8 mouse cellular contexts compared by ENCODE assay signal in genomic region chr11:104318940-104319781, GRCm38 (mm10).
DNase-seq lines count a peak whose midpoint lies in the region; ATAC-seq and TF ChIP-seq lines count a peak whose summit lies in the region.

No protein-coding gene starts in this region.

- H3K4me2 ChIP-seq in hindbrain, embryonic 11.5 days (replicated peaks; ENCODE audit: low read depth, low read length), result peak overlapping the region; percentile 55
- peak overlapping the region; percentile 67 for H3K4me2 ChIP-seq in liver, embryonic 16.5 days (ENCODE audit: low read depth, low read length)
- H3K4me2 ChIP-seq in neural tube, embryonic 11.5 days (ENCODE audit: low read depth), result peak overlapping the region; percentile 71

- WGBS in hindbrain, embryonic 11.5 days, result 1% methylated on average over 24 of the region's 24 CpGs
- WGBS in liver, embryonic 16.5 days (ENCODE audit: insufficient replicate concordance), result 2% methylated on average over 24 of the region's 24 CpGs
- WGBS in neural tube, embryonic 11.5 days, result under 1% methylated on average over 24 of the region's 24 CpGs

- no peak for TF ChIP-seq POLR2A in bone marrow macrophage, adult 2 months (IDR thresholded peaks at IDR 0.05; ENCODE audit: borderline replicate concordance, low read depth, low read length)

- peak overlapping the region; percentile 27 for H3K27ac ChIP-seq in bone marrow macrophage, adult 2 months (ENCODE audit: insufficient read depth, low read depth, low read length)
- no peak overlapping the region for H3K27ac ChIP-seq in hindbrain, embryonic 11.5 days (ENCODE audit: low read depth, low read length)
- H3K27ac ChIP-seq in liver, embryonic 16.5 days (ENCODE audit: low read length), result no peak overlapping the region
- H3K27ac ChIP-seq in neural tube, embryonic 11.5 days (ENCODE audit: low read depth, low read length), result 0 out of 2 replicates have a peak overlapping the region, but pooled peaks have one; percentile 27

- H3K36me3 ChIP-seq in erythroblast, embryonic 14.5 days (ENCODE audit: control insufficient read depth), result no peaks in the 10 kb centered on the region
- H3K36me3 ChIP-seq in hindbrain, embryonic 11.5 days (ENCODE audit: control insufficient read depth, insufficient read depth, low read length), result no peaks in the 10 kb centered on the region
- H3K36me3 ChIP-seq in liver, embryonic 16.5 days (ENCODE audit: control insufficient read depth, insufficient read depth), result no peaks in the 10 kb centered on the region
- no peaks in the 10 kb centered on the region for H3K36me3 ChIP-seq in neural tube, embryonic 11.5 days (ENCODE audit: control insufficient read depth, insufficient read depth, low read length)

- H3K4me3 ChIP-seq in bone marrow macrophage, adult 2 months (ENCODE audit: insufficient read depth, low read length), result peak overlapping the region; percentile 55
- H3K4me3 ChIP-seq in erythroblast, embryonic 14.5 days (replicated peaks), result peak overlapping the region; percentile 38
- peak overlapping the region; percentile 20 for H3K4me3 ChIP-seq in hindbrain, embryonic 11.5 days (ENCODE audit: low read depth, low read length)
- peak overlapping the region; percentile 45 for H3K4me3 ChIP-seq in liver, embryonic 16.5 days (ENCODE audit: low read depth, low read length)
- H3K4me3 ChIP-seq in neural tube, embryonic 11.5 days (ENCODE audit: low read depth, low read length), result peak overlapping the region; percentile 35

- H3K4me1 ChIP-seq in bone marrow macrophage, adult 2 months (ENCODE audit: control insufficient read depth, insufficient read depth, low read length), result peaks cover 21% of the 10 kb centered on the region
- peaks cover 30% of the 10 kb centered on the region for H3K4me1 ChIP-seq in erythroblast, embryonic 14.5 days (ENCODE audit: control insufficient read depth)
- no peaks in the 10 kb centered on the region for H3K4me1 ChIP-seq in hindbrain, embryonic 11.5 days (replicated peaks; ENCODE audit: control insufficient read depth, insufficient read depth, low read length)
- H3K4me1 ChIP-seq in liver, embryonic 16.5 days (ENCODE audit: control insufficient read depth, low read depth, low read length), result peaks cover 12% of the 10 kb centered on the region
- peaks cover 16% of the 10 kb centered on the region for H3K4me1 ChIP-seq in neural tube, embryonic 11.5 days (ENCODE audit: control insufficient read depth, insufficient read depth, low read length)

- H3K9me3 ChIP-seq in erythroblast, embryonic 14.5 days (ENCODE audit: control insufficient read depth, low read length), result peaks cover 2% of the 10 kb centered on the region; the same call in 1 of the 2 replicates
- H3K9me3 ChIP-seq in hindbrain, embryonic 11.5 days (ENCODE audit: control insufficient read depth, low read length), result no peaks in the 10 kb centered on the region
- H3K9me3 ChIP-seq in liver, embryonic 16.5 days (replicated peaks; ENCODE audit: control insufficient read depth, low read length), result no peaks in the 10 kb centered on the region
- no peaks in the 10 kb centered on the region for H3K9me3 ChIP-seq in neural tube, embryonic 11.5 days (ENCODE audit: control insufficient read depth, low read length)

- peak; percentile 41 for ATAC-seq in hindbrain, embryonic 11.5 days (ENCODE audit: low FRiP score)
- peak; percentile 26; the same call in 1 of the 2 replicates for ATAC-seq in liver, embryonic 16.5 days (ENCODE audit: low read depth)
- no peak for ATAC-seq in neural tube, embryonic 11.5 days (ENCODE audit: insufficient read depth, low FRiP score, low TSS enrichment)

- TF ChIP-seq CTCF in bone marrow macrophage, adult 2 months (IDR thresholded peaks at IDR 0.05; ENCODE audit: low read depth, low read length), result no peak

- H3K9ac ChIP-seq in hindbrain, embryonic 11.5 days (ENCODE audit: low read depth, low read length), result peak overlapping the region; percentile 16
- H3K9ac ChIP-seq in liver, embryonic 16.5 days (ENCODE audit: low read depth, low read length), result peak overlapping the region; percentile 22; the same call in 1 of the 2 replicates
- peak overlapping the region; percentile 55 for H3K9ac ChIP-seq in neural tube, embryonic 11.5 days (ENCODE audit: low read length)

- peak; percentile 24 for DNase-seq in kidney, adult 18-20 months
- no peak for DNase-seq in kidney, adult 11 months
- DNase-seq in hindbrain, embryonic 11.5 days (ENCODE audit: low spot score), result peak; percentile 57
- peak; percentile 49 for DNase-seq in neural tube, embryonic 11.5 days (ENCODE audit: low spot score)
- DNase-seq in layer of hippocampus, postnatal 25 days (ENCODE audit: extremely low spot score in 1 of 2, low spot score in 1 of 2), result no peak

- peaks cover 19% of the 10 kb centered on the region for H3K27me3 ChIP-seq in erythroblast, embryonic 14.5 days (ENCODE audit: control insufficient read depth)
- no peaks in the 10 kb centered on the region for H3K27me3 ChIP-seq in hindbrain, embryonic 11.5 days (ENCODE audit: control insufficient read depth, insufficient read depth, low read length)
- H3K27me3 ChIP-seq in liver, embryonic 16.5 days (ENCODE audit: control insufficient read depth, insufficient read depth, low read depth, low read length), result no peaks in the 10 kb centered on the region
- H3K27me3 ChIP-seq in neural tube, embryonic 11.5 days (ENCODE audit: control insufficient read depth, insufficient read depth, low read length), result no peaks in the 10 kb centered on the region

Comparison
In these comparisons a context has a peak if more than half of its experiments do, and no peak if none do; other contexts are left out.
1. DNase-seq: peak in kidney, adult 18-20 months (single experiment), hindbrain, embryonic 11.5 days (single experiment) and neural tube, embryonic 11.5 days (single experiment); none in kidney, adult 11 months (single experiment) and layer of hippocampus, postnatal 25 days (0 of 2).
2. H3K27ac ChIP-seq: peak in bone marrow macrophage, adult 2 months (single experiment) and neural tube, embryonic 11.5 days (single experiment); none in hindbrain, embryonic 11.5 days (single experiment) and liver, embryonic 16.5 days (single experiment).
3. Peak in every context shown above with its lines, with median percentiles within 50 percentile points of each other: H3K4me3 ChIP-seq, H3K4me2 ChIP-seq and H3K9ac ChIP-seq.